Mouse (Mus musculus): ENCODE data around the gene Etnk1. TPM values are rescaled to one million over a fixed set of nuclear protein-coding genes. Genes with fewer than 3 reads are reported as not detected.

Gene Etnk1
- total and polyA plus RNA-seq, 3 experiments: 29.9 to 37.0 (median 33.6) TPM

Other genes starting within 250 kb of the Etnk1 start
- not detected in 2 replicates for gene St8sia1, start 202.8 kb upstream of the Etnk1 start, total RNA-seq (2012; rRNA removed)
- under 1 TPM in 1 of 2 experiments, not detected in 1; 0.01 TPM for gene St8sia1, start 202.8 kb upstream of the Etnk1 start, polyA plus RNA-seq (2012; ENCODE audit: insufficient read depth in 1 of 2, insufficient read length in 2 of 2, low read depth in 1 of 2, low replicate concordance in 2 of 2, missing spikeins in 1 of 2)
- 16.2 and 19.8 TPM in 2 replicates for gene C2cd5, start 67.1 kb upstream of the Etnk1 start, total RNA-seq (2012; rRNA removed)
- gene C2cd5, start 67.1 kb upstream of the Etnk1 start, polyA plus RNA-seq (2012; ENCODE audit: insufficient read depth in 1 of 2, insufficient read length in 2 of 2, low read depth in 1 of 2, low replicate concordance in 2 of 2, missing spikeins in 1 of 2): 10 to 100 TPM; 30.5 to 47.6 TPM

Measured in MEL (cell line).